Mouse (Mus musculus): Measurements from ENCODE around the gene Nck2. TPM values are rescaled to one million over a fixed set of nuclear protein-coding genes. Genes with fewer than 3 reads are reported as not detected.
A peak's percentile ranks its signal among the peaks of the same experiment; 100 is the strongest.

Gene Nck2
- polyA plus RNA-seq, 1 experiment = 11.2 TPM

- no peak overlapping the region for H3K4me3 ChIP-seq (ENCODE audit: insufficient read depth, low read length)
- H3K4me1 ChIP-seq (ENCODE audit: control insufficient read depth, insufficient read depth, low read length) = peaks cover 46% of the 10 kb centered on the region
- no peak for TF ChIP-seq CTCF (IDR thresholded peaks at IDR 0.05; ENCODE audit: low read depth, low read length)
- no peak for TF ChIP-seq POLR2A (IDR thresholded peaks at IDR 0.05; ENCODE audit: borderline replicate concordance, low read depth, low read length)
- H3K27ac ChIP-seq (ENCODE audit: insufficient read depth, low read depth, low read length) = no peak overlapping the region
Measured at GRCm38 (mm10) chr1:43504235-43504634, 59.9 kb downstream of the Nck2 start.

GRCm38 (mm10) chr1:43506638-43507037 is 62.3 kb downstream of the Nck2 start:
- Histone ChIP-seq H3K27ac (ENCODE audit: insufficient read depth, low read depth, low read length) (peak overlapping the region; percentile 35), H3K4me3 (ENCODE audit: insufficient read depth, low read length) (no peak overlapping the region), H3K4me1 (ENCODE audit: control insufficient read depth, insufficient read depth, low read length) (peaks cover 29% of the 10 kb centered on the region)
- TF ChIP-seq CTCF (IDR thresholded peaks at IDR 0.05; ENCODE audit: low read depth, low read length) = no peak
- no peak for TF ChIP-seq POLR2A (IDR thresholded peaks at IDR 0.05; ENCODE audit: borderline replicate concordance, low read depth, low read length)

- H3K4me3 ChIP-seq (ENCODE audit: insufficient read depth, low read length) = no peak overlapping the region
- peaks cover 28% of the 10 kb centered on the region for H3K4me1 ChIP-seq (ENCODE audit: control insufficient read depth, insufficient read depth, low read length)
- TF ChIP-seq POLR2A (IDR thresholded peaks at IDR 0.05; ENCODE audit: borderline replicate concordance, low read depth, low read length) (no peak), CTCF (IDR thresholded peaks at IDR 0.05; ENCODE audit: low read depth, low read length) (no peak)
- peak overlapping the region; percentile 67 for H3K27ac ChIP-seq (ENCODE audit: insufficient read depth, low read depth, low read length)
Measured at GRCm38 (mm10) chr1:43507809-43508208, 63.4 kb downstream of the Nck2 start.

- Histone ChIP-seq H3K27ac (ENCODE audit: insufficient read depth, low read depth, low read length) (no peak overlapping the region), H3K4me3 (ENCODE audit: insufficient read depth, low read length) (no peak overlapping the region), H3K4me1 (ENCODE audit: control insufficient read depth, insufficient read depth, low read length) (peaks cover 17% of the 10 kb centered on the region)
- TF ChIP-seq POLR2A (IDR thresholded peaks at IDR 0.05; ENCODE audit: borderline replicate concordance, low read depth, low read length) (no peak), CTCF (IDR thresholded peaks at IDR 0.05; ENCODE audit: low read depth, low read length) (no peak)
Measured at GRCm38 (mm10) chr1:43511256-43511655, 66.9 kb downstream of the Nck2 start.

GRCm38 (mm10) chr1:43511667-43512066 is 67.3 kb downstream of the Nck2 start:
- Histone ChIP-seq H3K4me1 (ENCODE audit: control insufficient read depth, insufficient read depth, low read length) (peaks cover 13% of the 10 kb centered on the region), H3K4me3 (ENCODE audit: insufficient read depth, low read length) (no peak overlapping the region), H3K27ac (ENCODE audit: insufficient read depth, low read depth, low read length) (no peak overlapping the region)
- TF ChIP-seq POLR2A (IDR thresholded peaks at IDR 0.05; ENCODE audit: borderline replicate concordance, low read depth, low read length) = no peak
- TF ChIP-seq CTCF (IDR thresholded peaks at IDR 0.05; ENCODE audit: low read depth, low read length) = no peak

GRCm38 (mm10) chr1:43517405-43517804 is 73.0 kb downstream of the Nck2 start:
- no peak for TF ChIP-seq CTCF (IDR thresholded peaks at IDR 0.05; ENCODE audit: low read depth, low read length)
- no peak for TF ChIP-seq POLR2A (IDR thresholded peaks at IDR 0.05; ENCODE audit: borderline replicate concordance, low read depth, low read length)
- Histone ChIP-seq H3K27ac (ENCODE audit: insufficient read depth, low read depth, low read length) (no peak overlapping the region), H3K4me3 (ENCODE audit: insufficient read depth, low read length) (no peak overlapping the region), H3K4me1 (ENCODE audit: control insufficient read depth, insufficient read depth, low read length) (peaks cover 23% of the 10 kb centered on the region)

GRCm38 (mm10) chr1:43520216-43520988 is 76.0 kb downstream of the Nck2 start:
- Histone ChIP-seq H3K27ac (ENCODE audit: insufficient read depth, low read depth, low read length) (peak overlapping the region; percentile 61), H3K4me1 (ENCODE audit: control insufficient read depth, insufficient read depth, low read length) (peaks cover 24% of the 10 kb centered on the region), H3K4me3 (ENCODE audit: insufficient read depth, low read length) (no peak overlapping the region)
- TF ChIP-seq CTCF (IDR thresholded peaks at IDR 0.05; ENCODE audit: low read depth, low read length) = no peak
- no peak for TF ChIP-seq POLR2A (IDR thresholded peaks at IDR 0.05; ENCODE audit: borderline replicate concordance, low read depth, low read length)

- Histone ChIP-seq H3K4me1 (ENCODE audit: control insufficient read depth, insufficient read depth, low read length) (peaks cover 24% of the 10 kb centered on the region), H3K4me3 (ENCODE audit: insufficient read depth, low read length) (no peak overlapping the region), H3K27ac (ENCODE audit: insufficient read depth, low read depth, low read length) (peak overlapping the region; percentile 61)
- TF ChIP-seq CTCF (IDR thresholded peaks at IDR 0.05; ENCODE audit: low read depth, low read length) = no peak
Measured at GRCm38 (mm10) chr1:43520989-43521371, 76.6 kb downstream of the Nck2 start.

- Histone ChIP-seq H3K27ac (ENCODE audit: insufficient read depth, low read depth, low read length) (peak overlapping the region; percentile 61), H3K4me3 (ENCODE audit: insufficient read depth, low read length) (no peak overlapping the region)
- TF ChIP-seq POLR2A (IDR thresholded peaks at IDR 0.05; ENCODE audit: borderline replicate concordance, low read depth, low read length) (no peak), CTCF (IDR thresholded peaks at IDR 0.05; ENCODE audit: low read depth, low read length) (no peak)
Measured at GRCm38 (mm10) chr1:43521512-43521911, 77.1 kb downstream of the Nck2 start.

GRCm38 (mm10) chr1:43521950-43522349 is 77.6 kb downstream of the Nck2 start:
- Histone ChIP-seq H3K4me3 (ENCODE audit: insufficient read depth, low read length) (no peak overlapping the region), H3K4me1 (ENCODE audit: control insufficient read depth, insufficient read depth, low read length) (peaks cover 24% of the 10 kb centered on the region), H3K27ac (ENCODE audit: insufficient read depth, low read depth, low read length) (no peak overlapping the region)
- TF ChIP-seq POLR2A (IDR thresholded peaks at IDR 0.05; ENCODE audit: borderline replicate concordance, low read depth, low read length) (no peak), CTCF (IDR thresholded peaks at IDR 0.05; ENCODE audit: low read depth, low read length) (no peak)

More at GRCm38 (mm10) chr1:43521512-43521911, 77.1 kb downstream of the Nck2 start:
- peaks cover 24% of the 10 kb centered on the region for H3K4me1 ChIP-seq (ENCODE audit: control insufficient read depth, insufficient read depth, low read length)
